Mouse (Mus musculus) midbrain, postnatal 0 days (tissue): ENCODE results near the gene Mapk13. TPM values are rescaled to one million over a fixed set of nuclear protein-coding genes. Genes with fewer than 3 reads are reported as not detected.

Experiments
- ATAC-seq: fragments of 200-750 bp; cut with Nextera tagmentation; 2 replicates; pipeline ENCODE4 v1.8.0; 2017; ENCODE audit warnings: moderate number of reproducible peaks, mild to moderate bottlenecking, moderate TSS enrichment, moderate library complexity; ENCODE audit not compliant: low FRiP score
- DNase-seq: peaks from one replicate; pipeline ENCODE4 v3.0.0-alpha.2; 2015; ENCODE audit warnings: low spot score
- H3K27ac ChIP-seq: fragments of 300-500 bp; sonication (generic); 2 replicates; pipeline ENCODE4 v1.5.1; 2014; ENCODE audit warnings: low read depth, mild to moderate bottlenecking, low read length, mixed read lengths
- H3K27me3 ChIP-seq: fragments of 300-500 bp; sonication (generic); 2 replicates; pipeline ENCODE4 v1.6.1; 2014; ENCODE audit warnings: low read length, control low read depth, mixed read lengths; ENCODE audit not compliant: insufficient read depth
- H3K36me3 ChIP-seq: fragments of 300-500 bp; sonication (generic); 2 replicates; pipeline ENCODE4 v1.6.1; 2014; ENCODE audit warnings: low read length, control low read depth, mixed read lengths; ENCODE audit not compliant: insufficient read depth
- H3K4me1 ChIP-seq: fragments of 300-500 bp; sonication (generic); 2 replicates; pipeline ENCODE4 v1.6.1; 2014; ENCODE audit warnings: mild to moderate bottlenecking, control low read depth, antibody characterized with exemption, low read length, mixed read lengths; ENCODE audit not compliant: insufficient read depth
- H3K4me2 ChIP-seq: fragments of 300-500 bp; sonication (generic); 2 replicates; pipeline ENCODE4 v1.6.1; 2014; ENCODE audit warnings: low read depth, mild to moderate bottlenecking, low read length, mixed read lengths; ENCODE audit not compliant: poor library complexity, severe bottlenecking
- H3K4me3 ChIP-seq: fragments of 300-500 bp; sonication (generic); 2 replicates; pipeline ENCODE4 v1.5.1; 2014; ENCODE audit warnings: low read depth, mild to moderate bottlenecking, low read length, moderate library complexity
- H3K9ac ChIP-seq: fragments of 300-500 bp; sonication (generic); replicated peaks from 2 replicates; pipeline ENCODE4 v1.6.1; 2014; ENCODE audit warnings: mild to moderate bottlenecking, low read length, moderate library complexity, mixed read lengths; ENCODE audit not compliant: poor library complexity, severe bottlenecking
- H3K9me3 ChIP-seq: fragments of 300-500 bp; sonication (generic); 2 replicates; pipeline ENCODE4 v1.6.1; 2016; ENCODE audit warnings: low read length, control low read depth
- CTCF ChIP-seq: IDR thresholded peaks from 2 replicates; pipeline ENCODE4 v1.5.1; 2016; ENCODE audit warnings: antibody characterized with exemption, mild to moderate bottlenecking
- WGBS: fragments of 180-500 bp; shearing (Covaris S2); extraction: QIAGEN DNeasy Blood & Tissue Kit; methylation state at CpG from one replicate; pipeline ENCODE4 v1.1.7; 2014; 5-methylcytosine and 5-hydroxymethylcytosine counted together
- polyA plus RNA-seq: library from polyadenylated mRNA; unstranded; fragments of >200 nt; fragmentation: Nextera tagmentation; extraction: Ambion mirVana; gene quantifications from 2 replicates; pipeline ENCODE4 v1.2.1, GENCODE M21; 2015
- total RNA-seq: library from RNA; depleted of rRNA; stranded (reverse); fragments of >200 nt; gene quantifications from 2 replicates; pipeline ENCODE4 v1.2.3, GENCODE M21; 2014

The Mapk13 gene
- total and polyA plus RNA-seq, 2 experiments from 2014 or later = 0.66 to 1.1 TPM

- Histone ChIP-seq H3K4me1 (no peaks in the 10 kb centered on the region), H3K27ac (no peak overlapping the region), H3K4me2 (no peak overlapping the region), H3K9me3 (no peaks in the 10 kb centered on the region), H3K27me3 (no peaks in the 10 kb centered on the region), H3K4me3 (no peak overlapping the region), H3K9ac (no peak overlapping the region), H3K36me3 (no peaks in the 10 kb centered on the region)
- ATAC-seq (no peak), DNase-seq (no peak)
- no peak for TF ChIP-seq CTCF
- 72% methylated on average over 5 of the region's 5 CpGs for WGBS
Observed at GRCm38 (mm10) chr17:28756447-28756846, 12.7 kb upstream of the Mapk13 start.

- WGBS = 85% methylated on average over 2 of the region's 2 CpGs
- no peak for TF ChIP-seq CTCF
- Histone ChIP-seq H3K27me3 (no peaks in the 10 kb centered on the region), H3K27ac (no peak overlapping the region), H3K4me1 (no peaks in the 10 kb centered on the region), H3K4me2 (no peak overlapping the region), H3K36me3 (no peaks in the 10 kb centered on the region), H3K9me3 (no peaks in the 10 kb centered on the region), H3K9ac (no peak overlapping the region), H3K4me3 (no peak overlapping the region)
- DNase-seq (no peak), ATAC-seq (no peak)
Observed at GRCm38 (mm10) chr17:28757470-28757869, 11.6 kb upstream of the Mapk13 start.

- WGBS = 78% methylated on average over 8 of the region's 8 CpGs
- Histone ChIP-seq H3K9me3 (no peaks in the 10 kb centered on the region), H3K9ac (no peak overlapping the region), H3K27ac (no peak overlapping the region), H3K36me3 (no peaks in the 10 kb centered on the region), H3K4me3 (no peak overlapping the region), H3K27me3 (no peaks in the 10 kb centered on the region), H3K4me1 (no peaks in the 10 kb centered on the region), H3K4me2 (no peak overlapping the region)
- ATAC-seq (no peak), DNase-seq (no peak)
- no peak for TF ChIP-seq CTCF
Observed at GRCm38 (mm10) chr17:28760736-28761312, 8.3 kb upstream of the Mapk13 start.

- ATAC-seq (no peak), DNase-seq (peak; percentile 36)
- Histone ChIP-seq H3K36me3 (no peaks in the 10 kb centered on the region), H3K27ac (no peak overlapping the region), H3K4me1 (no peaks in the 10 kb centered on the region), H3K4me3 (no peak overlapping the region), H3K9me3 (no peaks in the 10 kb centered on the region), H3K9ac (no peak overlapping the region), H3K27me3 (no peaks in the 10 kb centered on the region), H3K4me2 (no peak overlapping the region)
- WGBS = 16% methylated on average over 3 of the region's 3 CpGs
- TF ChIP-seq CTCF = peak; percentile 86
Observed at GRCm38 (mm10) chr17:28761871-28762270, 7.2 kb upstream of the Mapk13 start.

DNA sequence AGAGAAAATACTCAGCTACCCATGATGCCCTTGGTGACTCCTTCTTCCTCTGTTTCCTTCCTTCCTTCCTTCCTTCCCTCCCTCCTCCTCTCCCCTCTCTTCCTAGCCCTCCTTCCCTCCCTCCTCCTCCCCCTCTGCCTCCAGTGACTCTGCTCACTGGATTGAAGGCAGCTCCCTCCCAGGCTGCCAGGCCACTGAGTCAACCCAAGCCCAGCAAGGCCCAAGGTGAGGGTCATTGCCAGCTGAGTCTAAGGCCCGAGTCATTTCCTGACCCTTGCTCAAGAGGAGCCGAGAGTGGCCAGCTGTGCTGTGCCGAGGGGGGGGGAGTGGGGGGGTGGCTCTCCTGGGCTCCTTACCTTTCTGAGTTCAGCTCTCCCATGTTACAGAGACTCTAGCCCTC is 2.9 kb upstream of the Mapk13 start:
- H3K36me3 ChIP-seq = no peaks in the 10 kb centered on the region
- H3K27ac ChIP-seq = no peak overlapping the region
- H3K27me3 ChIP-seq = peaks cover 24% of the 10 kb centered on the region
- ATAC-seq = no peak
- TF ChIP-seq CTCF = no peak
- peaks cover 12% of the 10 kb centered on the region for H3K4me1 ChIP-seq
- no peak for DNase-seq
- no peak overlapping the region for H3K4me3 ChIP-seq
- H3K4me2 ChIP-seq = no peak overlapping the region
- WGBS = 81% methylated on average over 3 of the region's 3 CpGs
- H3K9ac ChIP-seq = no peak overlapping the region
- H3K9me3 ChIP-seq = no peaks in the 10 kb centered on the region

DNA sequence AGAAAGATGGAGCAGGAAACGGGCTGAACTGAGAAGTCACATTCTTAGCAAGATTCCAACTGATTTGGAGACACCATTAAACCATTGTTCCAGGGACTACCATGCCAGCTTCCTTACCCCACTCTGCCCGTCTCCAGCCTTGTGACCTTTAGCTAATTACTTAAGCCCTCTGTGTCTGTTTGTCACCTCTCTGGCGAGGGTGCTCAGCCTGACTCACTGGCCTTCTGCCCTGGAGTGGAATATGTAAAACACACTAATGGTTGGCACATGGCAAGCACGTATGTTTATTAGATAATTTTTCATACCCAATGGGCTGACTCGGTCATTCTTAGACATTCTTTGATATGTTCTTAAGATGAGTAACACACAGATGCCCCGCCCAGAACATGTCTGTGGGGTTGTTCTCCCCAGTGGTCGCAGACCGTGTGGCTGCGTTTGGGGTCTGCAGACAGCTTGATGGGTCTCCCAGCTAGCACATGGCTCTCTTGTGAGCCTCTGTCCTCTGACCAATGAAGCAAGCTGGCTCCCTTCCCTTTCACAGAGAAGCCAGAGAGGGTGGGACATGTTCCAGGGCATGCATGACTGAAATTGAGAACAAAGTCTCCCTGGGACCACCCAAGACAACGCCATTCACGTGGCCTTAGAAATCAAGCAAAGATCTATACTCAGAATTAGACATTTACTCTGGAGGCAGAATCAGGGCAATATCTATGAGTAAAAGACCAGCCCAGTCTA is 2.1 kb upstream of the Mapk13 start:
- TF ChIP-seq CTCF = no peak
- WGBS = 73% methylated on average over 11 of the region's 11 CpGs
- peak; percentile 13 for DNase-seq
- ATAC-seq = no peak
- Histone ChIP-seq H3K36me3 (no peaks in the 10 kb centered on the region), H3K9me3 (no peaks in the 10 kb centered on the region), H3K4me2 (no peak overlapping the region), H3K4me3 (no peak overlapping the region), H3K4me1 (peaks cover 12% of the 10 kb centered on the region), H3K27ac (no peak overlapping the region), H3K9ac (no peak overlapping the region), H3K27me3 (peaks cover 24% of the 10 kb centered on the region)
